Mouse (Mus musculus) embryonic fibroblast, embryonic 13.5 days (primary cell): ENCODE data around the gene Cd72.

Experiments
- CTCF ChIP-seq: IDR thresholded peaks from 2 replicates; pipeline ENCODE4 v1.5.1; 2011; ENCODE audit warnings: mild to moderate bottlenecking, control low read depth, low read length, moderate library complexity, borderline replicate concordance; ENCODE audit not compliant: insufficient read depth
- POLR2A ChIP-seq: IDR thresholded peaks from 2 replicates; pipeline ENCODE4 v1.6.1; 2011; ENCODE audit warnings: low read depth, mild to moderate bottlenecking, control low read depth, low read length, moderate library complexity

DNA sequence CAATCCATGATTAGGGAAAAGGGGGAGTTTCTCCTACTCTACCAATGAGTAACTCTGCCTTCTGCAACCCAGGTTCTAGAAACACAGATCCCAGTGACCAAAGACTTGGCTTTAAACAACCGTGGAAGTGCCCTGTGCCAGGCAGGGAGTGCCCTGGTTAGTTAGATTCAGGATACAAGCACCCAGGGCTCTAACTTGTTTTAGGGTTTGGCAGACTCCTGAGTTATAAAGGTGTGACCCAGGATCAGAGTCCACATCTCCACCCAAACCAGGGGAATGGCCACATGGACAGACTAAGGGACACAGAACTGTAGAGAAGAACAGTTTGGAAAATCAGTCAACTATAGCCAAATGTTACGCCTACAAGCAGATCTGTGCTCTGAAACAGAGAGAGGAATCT is 48.6 kb upstream of the Cd72 start:
- TF ChIP-seq CTCF (no peak), POLR2A (no peak)
